Mouse (Mus musculus): ENCODE measurements around the gene Sgo2a. TPM values are rescaled to one million over a fixed set of nuclear protein-coding genes. Genes with fewer than 3 reads are reported as not detected.

The Sgo2a gene
- total RNA-seq (2014; rRNA removed), result 3.5 TPM in 2 replicates
- 2.8 and 4.0 TPM in 2 replicates for polyA plus RNA-seq (2015; fragmentation: Nextera tagmentation; extraction: Ambion mirVana)

DNA sequence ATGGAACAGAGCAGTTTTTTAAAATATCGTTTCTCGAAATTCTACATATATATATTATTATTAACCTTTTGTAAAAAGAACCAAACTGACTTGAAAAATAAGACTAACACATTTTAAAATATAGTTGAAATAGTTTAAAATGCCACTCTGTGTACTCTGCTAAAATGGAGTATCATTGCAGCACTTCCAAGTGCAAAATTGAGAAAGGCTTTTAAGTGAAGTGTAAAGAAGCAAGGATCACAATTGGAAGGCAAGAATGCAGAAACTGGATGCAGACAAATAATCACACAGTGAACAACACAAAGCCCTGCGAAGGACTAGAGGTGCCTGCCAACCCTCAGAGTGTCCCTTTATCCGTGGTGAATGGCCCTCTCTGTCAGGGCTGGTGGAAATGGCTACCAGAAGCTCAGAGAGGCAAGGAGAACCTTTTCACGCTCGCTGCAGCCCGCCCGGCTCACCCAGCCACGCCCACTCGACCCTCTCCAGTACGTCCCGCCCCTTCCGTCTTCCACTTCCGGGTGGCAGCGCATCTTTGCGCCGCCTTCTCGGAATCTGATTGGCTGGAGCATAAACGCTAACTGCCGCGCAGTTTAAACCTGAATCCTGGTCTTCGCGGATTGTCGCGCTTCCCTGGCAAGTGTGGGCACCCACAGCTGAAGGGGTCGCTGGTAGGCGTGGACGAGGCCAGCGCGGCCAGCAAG is at the start of gene Sgo2a:
Sgo2a (plus strand) TSS at position 540 of the 701 bp plus-strand sequence.
- H3K4me2 ChIP-seq (ENCODE audit: low read depth, low read length), result peak within 1 kb of the TSS; percentile 92
- H3K27me3 ChIP-seq (ENCODE audit: insufficient read depth, low read length), result no peaks in the 10 kb centered on the region
- peak within 1 kb of the TSS; percentile 83 for H3K4me3 ChIP-seq (ENCODE audit: low read length)
- H3K9ac ChIP-seq (replicated peaks; ENCODE audit: low read length), result peak within 1 kb of the TSS; percentile 54
- no peak for TF ChIP-seq CTCF (IDR thresholded peaks at IDR 0.05; ENCODE audit: low read depth)
- DNase-seq (ENCODE audit: low spot score) (peak; percentile 99), ATAC-seq (peak; percentile 100)
- peak within 1 kb of the TSS; percentile 93 for H3K27ac ChIP-seq
- no peaks in the 10 kb centered on the region for H3K4me1 ChIP-seq (ENCODE audit: insufficient read depth, low read length)
- H3K9me3 ChIP-seq (ENCODE audit: low read length), result no peaks in the 10 kb centered on the region
- no peaks in the 10 kb centered on the region for H3K36me3 ChIP-seq (ENCODE audit: insufficient read depth, low read length)
- 7% methylated on average over 30 of the region's 30 CpGs for WGBS

DNA sequence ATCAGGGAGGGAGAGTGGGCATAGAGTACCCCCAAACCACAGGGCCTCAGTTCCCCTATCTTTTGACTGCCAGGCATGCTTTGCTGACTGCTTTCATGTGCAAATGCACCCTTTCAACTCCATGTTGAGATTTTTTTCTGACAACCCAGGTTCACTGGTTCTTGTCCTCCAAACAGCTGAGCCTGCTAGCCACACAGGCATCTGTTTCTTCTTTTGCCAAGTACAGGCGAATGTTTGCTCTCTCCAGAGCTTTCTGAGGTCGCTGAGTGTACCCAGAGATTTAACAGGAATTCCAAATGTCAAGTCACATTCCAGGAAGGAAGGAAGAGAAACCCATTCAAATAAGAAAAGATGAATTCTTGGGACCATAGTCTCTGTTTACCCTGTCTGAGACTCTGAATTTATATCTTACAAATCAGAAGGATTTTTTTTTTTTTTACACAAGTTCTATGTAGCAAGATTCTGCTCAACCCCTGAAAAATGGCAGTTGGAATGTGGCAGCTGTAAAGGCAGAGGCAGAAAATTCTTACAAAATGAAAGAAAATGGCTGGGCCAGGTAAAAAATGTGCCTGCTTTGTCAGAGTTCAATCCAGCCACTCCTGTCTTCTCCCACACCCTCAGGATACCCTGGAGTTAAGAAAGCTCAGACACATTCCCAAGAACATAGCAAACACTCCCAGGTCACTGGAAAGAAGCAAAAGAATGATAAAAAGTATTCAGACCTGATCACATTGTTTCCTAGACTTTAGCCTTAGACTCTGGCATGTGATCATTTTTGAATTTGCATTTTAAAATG is 48.0 kb upstream of the Sgo2a start:
- ATAC-seq, result no peak

DNA sequence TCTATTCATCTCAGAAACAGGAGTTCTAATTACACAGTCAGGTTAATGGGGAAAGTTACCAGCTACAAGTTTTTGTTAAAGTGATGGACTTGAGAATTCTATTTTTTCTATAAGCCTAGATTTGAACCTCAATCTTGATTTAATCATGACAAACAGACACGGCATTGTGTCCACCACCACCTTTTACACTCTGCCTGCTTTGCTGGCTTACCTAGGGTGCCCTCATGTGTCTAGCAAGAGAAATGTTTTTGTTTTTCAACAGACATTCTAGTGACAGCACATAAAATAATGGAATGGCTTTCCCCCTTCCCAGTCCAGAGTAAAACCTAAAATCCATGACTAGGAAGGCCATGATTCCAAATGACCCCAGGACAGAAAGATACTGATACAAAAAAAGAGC is 46.6 kb upstream of the Sgo2a start:
- no peaks in the 10 kb centered on the region for H3K4me1 ChIP-seq (ENCODE audit: insufficient read depth, low read length)
- no peaks in the 10 kb centered on the region; the same call in 1 of the 2 replicates for H3K36me3 ChIP-seq (ENCODE audit: insufficient read depth, low read length)
- WGBS, result 3% methylated on average over 1 of the region's 1 CpGs
- H3K4me2 ChIP-seq (ENCODE audit: low read depth, low read length), result no peak overlapping the region
- no peak overlapping the region for H3K27ac ChIP-seq
- no peaks in the 10 kb centered on the region for H3K27me3 ChIP-seq (ENCODE audit: insufficient read depth, low read length)
- DNase-seq (ENCODE audit: low spot score) (peak; percentile 70), ATAC-seq (0 out of 2 replicates have a peak, but pooled peaks have one; percentile 50)
- H3K4me3 ChIP-seq (ENCODE audit: low read length), result no peak overlapping the region
- peak; percentile 79 for TF ChIP-seq CTCF (IDR thresholded peaks at IDR 0.05; ENCODE audit: low read depth)
- H3K9me3 ChIP-seq (ENCODE audit: low read length), result no peaks in the 10 kb centered on the region
- H3K9ac ChIP-seq (replicated peaks; ENCODE audit: low read length), result no peak overlapping the region

More for the DNA sequence above, 48.0 kb upstream of the Sgo2a start:
- no peak for DNase-seq (ENCODE audit: low spot score)
- Histone ChIP-seq H3K4me2 (ENCODE audit: low read depth, low read length) (no peak overlapping the region), H3K27me3 (ENCODE audit: insufficient read depth, low read length) (no peaks in the 10 kb centered on the region), H3K9me3 (ENCODE audit: low read length) (no peaks in the 10 kb centered on the region), H3K4me3 (ENCODE audit: low read length) (no peak overlapping the region), H3K36me3 (ENCODE audit: insufficient read depth, low read length) (peaks cover 7% of the 10 kb centered on the region), H3K27ac (no peak overlapping the region), H3K4me1 (ENCODE audit: insufficient read depth, low read length) (no peaks in the 10 kb centered on the region), H3K9ac (replicated peaks; ENCODE audit: low read length) (no peak overlapping the region)
- WGBS, result 21% methylated on average over 2 of the region's 2 CpGs
- no peak for TF ChIP-seq CTCF (IDR thresholded peaks at IDR 0.05; ENCODE audit: low read depth)

GRCm38 (mm10) chr1:57949716-57950115 is 46.1 kb upstream of the Sgo2a start:
- H3K9ac ChIP-seq (replicated peaks; ENCODE audit: low read length), result no peak overlapping the region
- no peaks in the 10 kb centered on the region for H3K27me3 ChIP-seq (ENCODE audit: insufficient read depth, low read length)
- no peak for TF ChIP-seq CTCF (IDR thresholded peaks at IDR 0.05; ENCODE audit: low read depth)
- DNase-seq (ENCODE audit: low spot score), result no peak
- no peak overlapping the region for H3K4me3 ChIP-seq (ENCODE audit: low read length)
- H3K9me3 ChIP-seq (ENCODE audit: low read length), result no peaks in the 10 kb centered on the region
- 69% methylated on average over 5 of the region's 5 CpGs for WGBS
- no peak for ATAC-seq
- H3K4me2 ChIP-seq (ENCODE audit: low read depth, low read length), result no peak overlapping the region
- no peak overlapping the region for H3K27ac ChIP-seq
- no peaks in the 10 kb centered on the region; the same call in 1 of the 2 replicates for H3K36me3 ChIP-seq (ENCODE audit: insufficient read depth, low read length)
- no peaks in the 10 kb centered on the region for H3K4me1 ChIP-seq (ENCODE audit: insufficient read depth, low read length)

GRCm38 (mm10) chr1:57952509-57952908 is 43.3 kb upstream of the Sgo2a start:
- ATAC-seq (no peak), DNase-seq (ENCODE audit: low spot score) (no peak)
- Histone ChIP-seq H3K4me1 (ENCODE audit: insufficient read depth, low read length) (no peaks in the 10 kb centered on the region), H3K27ac (no peak overlapping the region), H3K9me3 (ENCODE audit: low read length) (no peaks in the 10 kb centered on the region), H3K4me2 (ENCODE audit: low read depth, low read length) (no peak overlapping the region), H3K36me3 (ENCODE audit: insufficient read depth, low read length) (peaks cover 6% of the 10 kb centered on the region; the same call in 1 of the 2 replicates), H3K9ac (replicated peaks; ENCODE audit: low read length) (no peak overlapping the region), H3K4me3 (ENCODE audit: low read length) (no peak overlapping the region), H3K27me3 (ENCODE audit: insufficient read depth, low read length) (no peaks in the 10 kb centered on the region)
- no peak for TF ChIP-seq CTCF (IDR thresholded peaks at IDR 0.05; ENCODE audit: low read depth)
- 93% methylated on average over 4 of the region's 4 CpGs for WGBS

- no peaks in the 10 kb centered on the region for H3K27me3 ChIP-seq (ENCODE audit: insufficient read depth, low read length)
- no peaks in the 10 kb centered on the region for H3K4me1 ChIP-seq (ENCODE audit: insufficient read depth, low read length)
- no peak overlapping the region for H3K4me3 ChIP-seq (ENCODE audit: low read length)
- no peaks in the 10 kb centered on the region for H3K9me3 ChIP-seq (ENCODE audit: low read length)
- 89% methylated on average over 16 of the region's 16 CpGs for whole genome bisulfite sequencing
- no peak overlapping the region for H3K9ac ChIP-seq (replicated peaks; ENCODE audit: low read length)
- no peak for TF ChIP-seq CTCF (IDR thresholded peaks at IDR 0.05; ENCODE audit: low read depth)
- no peak for ATAC-seq
- DNase-seq (ENCODE audit: low spot score), result no peak
- peaks cover 6% of the 10 kb centered on the region; the same call in 1 of the 2 replicates for H3K36me3 ChIP-seq (ENCODE audit: insufficient read depth, low read length)
- no peak overlapping the region for H3K27ac ChIP-seq
- no peak overlapping the region for H3K4me2 ChIP-seq (ENCODE audit: low read depth, low read length)
These were observed 42.0 kb upstream of the Sgo2a start for GRCm38 (mm10) chr1:57953586-57954375.

All from hindbrain, postnatal 0 days (tissue).